Mouse (Mus musculus): ENCODE results near the gene Tnrc18. TPM values are rescaled to one million over a fixed set of nuclear protein-coding genes. Genes with fewer than 3 reads are reported as not detected.

The Tnrc18 gene
- polyA plus RNA-seq, 1 experiment: 35.9 TPM

GRCm38 (mm10) chr5:142836891-142837290 is 19.4 kb upstream of the Tnrc18 start:
- no peak for TF ChIP-seq POLR2A (IDR thresholded peaks at IDR 0.05; ENCODE audit: control insufficient read depth, low read depth, low read length)
- TF ChIP-seq CTCF (IDR thresholded peaks at IDR 0.05; ENCODE audit: control insufficient read depth, insufficient read depth, insufficient replicate concordance, low read depth, low read length): no peak

GRCm38 (mm10) chr5:142833646-142834438 is 16.4 kb upstream of the Tnrc18 start:
- H3K36me3 ChIP-seq (ENCODE audit: control insufficient read depth, insufficient read depth, low read length): no peaks in the 10 kb centered on the region
- TF ChIP-seq CTCF (IDR thresholded peaks at IDR 0.05; ENCODE audit: control insufficient read depth, insufficient read depth, insufficient replicate concordance, low read depth, low read length) (no peak), POLR2A (IDR thresholded peaks at IDR 0.05; ENCODE audit: control insufficient read depth, low read depth, low read length) (no peak)
- no peaks in the 10 kb centered on the region for H3K27me3 ChIP-seq (ENCODE audit: control insufficient read depth, insufficient read depth, low read length)
- no peak overlapping the region for H3K4me3 ChIP-seq (ENCODE audit: control insufficient read depth, low read depth, low read length)
- H3K27ac ChIP-seq (ENCODE audit: control insufficient read depth, insufficient read depth, low read depth, low read length): no peak overlapping the region
- no peaks in the 10 kb centered on the region for H3K4me1 ChIP-seq (ENCODE audit: control insufficient read depth, insufficient read depth, low read length)

More at GRCm38 (mm10) chr5:142836891-142837290, 19.4 kb upstream of the Tnrc18 start:
- H3K4me3 ChIP-seq (ENCODE audit: control insufficient read depth, low read depth, low read length): no peak overlapping the region
- H3K27ac ChIP-seq (ENCODE audit: control insufficient read depth, insufficient read depth, low read depth, low read length): no peak overlapping the region
- no peaks in the 10 kb centered on the region for H3K4me1 ChIP-seq (ENCODE audit: control insufficient read depth, insufficient read depth, low read length)
- no peaks in the 10 kb centered on the region for H3K27me3 ChIP-seq (ENCODE audit: control insufficient read depth, insufficient read depth, low read length)
- H3K36me3 ChIP-seq (ENCODE audit: control insufficient read depth, insufficient read depth, low read length): no peaks in the 10 kb centered on the region

- Histone ChIP-seq H3K4me3 (ENCODE audit: control insufficient read depth, low read depth, low read length) (no peak overlapping the region), H3K36me3 (ENCODE audit: control insufficient read depth, insufficient read depth, low read length) (no peaks in the 10 kb centered on the region), H3K27me3 (ENCODE audit: control insufficient read depth, insufficient read depth, low read length) (no peaks in the 10 kb centered on the region), H3K4me1 (ENCODE audit: control insufficient read depth, insufficient read depth, low read length) (peaks cover 12% of the 10 kb centered on the region), H3K27ac (ENCODE audit: control insufficient read depth, insufficient read depth, low read depth, low read length) (no peak overlapping the region)
- TF ChIP-seq POLR2A (IDR thresholded peaks at IDR 0.05; ENCODE audit: control insufficient read depth, low read depth, low read length) (no peak), CTCF (IDR thresholded peaks at IDR 0.05; ENCODE audit: control insufficient read depth, insufficient read depth, insufficient replicate concordance, low read depth, low read length) (no peak)
These were observed 8.7 kb upstream of the Tnrc18 start for GRCm38 (mm10) chr5:142826131-142826530.

- no peak for TF ChIP-seq CTCF (IDR thresholded peaks at IDR 0.05; ENCODE audit: control insufficient read depth, insufficient read depth, insufficient replicate concordance, low read depth, low read length)
- no peak for TF ChIP-seq POLR2A (IDR thresholded peaks at IDR 0.05; ENCODE audit: control insufficient read depth, low read depth, low read length)
These were observed 8.2 kb upstream of the Tnrc18 start for GRCm38 (mm10) chr5:142825665-142826064.

GRCm38 (mm10) chr5:142824091-142824490 is 6.6 kb upstream of the Tnrc18 start:
- H3K36me3 ChIP-seq (ENCODE audit: control insufficient read depth, insufficient read depth, low read length): no peaks in the 10 kb centered on the region
- peak overlapping the region; percentile 75; the same call in 1 of the 2 replicates for H3K27ac ChIP-seq (ENCODE audit: control insufficient read depth, insufficient read depth, low read depth, low read length)
- H3K4me3 ChIP-seq (ENCODE audit: control insufficient read depth, low read depth, low read length): no peak overlapping the region
- no peaks in the 10 kb centered on the region for H3K27me3 ChIP-seq (ENCODE audit: control insufficient read depth, insufficient read depth, low read length)
- H3K4me1 ChIP-seq (ENCODE audit: control insufficient read depth, insufficient read depth, low read length): peaks cover 14% of the 10 kb centered on the region
- TF ChIP-seq POLR2A (IDR thresholded peaks at IDR 0.05; ENCODE audit: control insufficient read depth, low read depth, low read length): no peak
- no peak for TF ChIP-seq CTCF (IDR thresholded peaks at IDR 0.05; ENCODE audit: control insufficient read depth, insufficient read depth, insufficient replicate concordance, low read depth, low read length)

More at GRCm38 (mm10) chr5:142825665-142826064, 8.2 kb upstream of the Tnrc18 start:
- Histone ChIP-seq H3K36me3 (ENCODE audit: control insufficient read depth, insufficient read depth, low read length) (no peaks in the 10 kb centered on the region), H3K4me1 (ENCODE audit: control insufficient read depth, insufficient read depth, low read length) (peaks cover 12% of the 10 kb centered on the region), H3K4me3 (ENCODE audit: control insufficient read depth, low read depth, low read length) (no peak overlapping the region), H3K27me3 (ENCODE audit: control insufficient read depth, insufficient read depth, low read length) (no peaks in the 10 kb centered on the region), H3K27ac (ENCODE audit: control insufficient read depth, insufficient read depth, low read depth, low read length) (no peak overlapping the region)

- Histone ChIP-seq H3K36me3 (ENCODE audit: control insufficient read depth, insufficient read depth, low read length) (no peaks in the 10 kb centered on the region), H3K4me3 (ENCODE audit: control insufficient read depth, low read depth, low read length) (peak overlapping the region; percentile 65), H3K4me1 (ENCODE audit: control insufficient read depth, insufficient read depth, low read length) (peaks cover 17% of the 10 kb centered on the region), H3K27ac (ENCODE audit: control insufficient read depth, insufficient read depth, low read depth, low read length) (peak overlapping the region; percentile 80), H3K27me3 (ENCODE audit: control insufficient read depth, insufficient read depth, low read length) (no peaks in the 10 kb centered on the region)
- TF ChIP-seq CTCF (IDR thresholded peaks at IDR 0.05; ENCODE audit: control insufficient read depth, insufficient read depth, insufficient replicate concordance, low read depth, low read length) (no peak), POLR2A (IDR thresholded peaks at IDR 0.05; ENCODE audit: control insufficient read depth, low read depth, low read length) (peak; percentile 49; the same call in 1 of the 2 replicates)
These were observed 5.9 kb upstream of the Tnrc18 start for GRCm38 (mm10) chr5:142823096-142824062.

Measured in testis, adult 2 months (tissue).